Mouse (Mus musculus) urinary bladder, postnatal 25 days (tissue): ENCODE results near the gene Ttll2.
"Not testable (repeated sequence)": the region's sequence is repeated elsewhere in the genome, so short reads cannot be mapped to it uniquely, and the experiment has no call there.

Experiments
- DNase-seq: peaks from one replicate; pipeline ENCODE4 v3.0.0; 2022; ENCODE audit warnings: low spot score

The Ttll2 gene

DNA sequence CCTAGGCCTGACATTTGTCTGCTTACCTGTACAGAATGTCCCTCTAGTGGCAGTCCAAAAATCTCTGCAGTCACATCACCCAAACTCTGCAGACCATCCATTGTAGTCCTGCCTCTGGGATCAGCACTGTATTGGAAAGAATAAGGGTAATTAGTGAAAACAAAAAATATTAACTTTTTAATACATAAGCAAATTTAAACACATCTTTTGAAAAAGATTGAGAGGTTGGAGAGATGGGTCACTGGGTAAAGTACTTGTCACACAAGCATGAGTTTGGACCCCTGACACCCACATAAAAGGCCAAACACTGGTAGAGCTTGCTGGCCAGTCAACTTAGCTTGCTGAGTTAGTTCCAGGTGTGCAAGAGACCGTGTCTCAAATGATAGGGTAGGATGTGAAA, at the start of gene Ttll2:
TSS of gene Ttll2 (minus strand) at position 101 of the 400 bp plus-strand sequence.
- not testable (repeated sequence) for DNase-seq

DNA sequence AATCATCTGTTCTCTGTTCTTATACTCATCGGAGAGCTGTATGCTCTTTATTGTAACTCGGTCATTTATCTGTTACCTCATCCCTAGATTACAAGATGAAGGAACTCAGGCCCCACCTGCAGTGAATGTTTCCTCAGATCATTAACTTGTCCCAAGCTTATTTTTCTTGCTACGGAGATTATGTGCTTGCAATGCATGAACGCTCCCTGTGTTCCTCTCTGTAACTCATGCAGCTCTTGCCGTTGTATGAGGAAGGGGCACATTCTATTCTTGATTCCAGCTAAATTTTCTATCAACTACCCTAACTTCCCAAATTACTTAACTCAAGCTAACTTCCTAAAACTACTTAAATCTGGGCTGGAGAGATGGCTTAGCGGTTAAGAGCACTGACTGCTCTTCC, 47.3 kb upstream of the Ttll2 start:
- not testable (repeated sequence) for DNase-seq

DNA sequence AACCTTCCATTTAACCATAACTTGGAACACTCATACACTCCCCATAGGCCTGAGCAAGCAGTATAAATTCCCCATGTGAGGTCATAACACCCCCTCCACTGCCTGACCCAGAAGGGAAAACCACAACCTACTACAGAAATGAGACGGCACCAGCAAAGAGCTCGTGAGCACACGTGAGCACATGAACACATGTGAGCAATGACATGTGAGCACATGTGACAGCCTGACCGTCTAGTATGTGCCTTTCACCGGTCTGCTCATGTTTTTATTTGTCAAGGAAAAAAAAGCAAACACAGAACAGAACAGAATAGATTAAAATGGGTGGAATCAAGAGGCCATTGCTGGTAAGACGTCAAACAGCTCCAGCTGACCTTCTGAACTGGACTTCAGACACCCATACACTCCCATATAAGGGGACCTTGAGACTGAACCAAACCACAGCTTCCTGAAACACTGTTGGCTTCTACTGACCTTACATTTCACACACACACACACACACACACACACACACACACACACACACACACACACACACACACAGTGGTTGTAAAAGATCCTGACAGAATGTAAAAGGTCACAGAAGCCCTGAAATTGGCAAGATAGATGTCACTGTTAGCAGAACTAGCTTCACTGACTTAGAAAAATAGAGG, 45.8 kb upstream of the Ttll2 start:
- DNase-seq = not testable (repeated sequence)

DNA sequence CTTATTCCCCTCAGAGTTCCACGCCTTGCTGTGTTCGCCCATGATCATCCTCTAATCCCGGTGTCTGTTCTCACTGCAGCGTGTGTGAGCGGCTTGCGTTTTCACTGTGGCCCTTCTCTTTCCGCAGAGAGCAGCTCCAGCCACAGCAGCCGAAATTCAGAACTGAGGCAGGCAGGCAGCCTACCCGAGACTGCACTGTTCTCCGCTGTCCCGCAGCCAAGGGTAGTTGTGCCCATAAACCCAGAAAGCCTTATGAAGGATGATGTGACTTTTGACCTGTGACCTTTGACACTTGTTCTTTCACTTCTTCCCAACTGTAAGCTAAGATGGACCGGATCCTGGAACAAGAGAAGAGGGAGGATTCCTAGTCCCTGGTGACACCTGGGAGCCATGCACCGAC, 44.6 kb upstream of the Ttll2 start:
- not testable (repeated sequence) for DNase-seq

DNA sequence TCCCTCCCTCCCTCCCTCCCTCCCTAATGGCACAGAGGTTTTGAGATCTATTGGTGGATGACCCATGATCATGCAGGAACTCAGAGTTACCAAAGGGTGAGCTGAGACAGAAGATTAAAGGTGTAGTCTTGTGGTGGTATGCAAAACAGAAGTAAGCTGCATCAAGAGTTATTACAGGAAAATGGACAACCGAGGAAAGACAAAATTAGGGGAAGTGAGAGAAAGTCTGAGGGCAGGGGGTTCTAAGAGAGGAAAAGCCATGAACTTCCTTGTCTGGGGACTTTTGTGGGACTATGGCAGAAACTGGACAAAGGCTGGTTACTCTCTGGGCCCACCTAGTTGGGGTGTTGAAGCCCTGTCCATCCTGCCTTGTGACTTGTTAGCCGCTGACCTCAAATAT, 43.8 kb upstream of the Ttll2 start:
- not testable (repeated sequence) for DNase-seq

DNA sequence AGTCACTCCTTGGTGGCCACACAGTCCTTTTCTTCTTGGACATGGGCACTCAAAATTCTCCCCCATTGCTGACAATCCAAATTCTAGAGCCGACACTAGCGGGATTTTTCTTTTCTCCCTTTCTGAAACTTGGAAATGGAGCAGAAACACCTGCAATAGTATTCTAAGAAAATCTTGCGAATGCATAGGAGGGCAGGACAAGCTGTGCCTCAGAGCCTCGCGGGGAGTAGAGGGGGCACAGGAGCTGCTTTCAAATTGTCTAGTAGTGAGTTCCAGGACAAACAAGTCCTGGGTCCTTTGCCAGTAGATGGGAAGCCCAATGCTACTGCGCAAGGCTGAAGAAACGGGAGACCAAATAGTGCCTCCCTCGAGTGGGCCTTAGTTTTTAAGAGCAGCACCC, 43.2 kb upstream of the Ttll2 start:
- not testable (repeated sequence) for DNase-seq

DNA sequence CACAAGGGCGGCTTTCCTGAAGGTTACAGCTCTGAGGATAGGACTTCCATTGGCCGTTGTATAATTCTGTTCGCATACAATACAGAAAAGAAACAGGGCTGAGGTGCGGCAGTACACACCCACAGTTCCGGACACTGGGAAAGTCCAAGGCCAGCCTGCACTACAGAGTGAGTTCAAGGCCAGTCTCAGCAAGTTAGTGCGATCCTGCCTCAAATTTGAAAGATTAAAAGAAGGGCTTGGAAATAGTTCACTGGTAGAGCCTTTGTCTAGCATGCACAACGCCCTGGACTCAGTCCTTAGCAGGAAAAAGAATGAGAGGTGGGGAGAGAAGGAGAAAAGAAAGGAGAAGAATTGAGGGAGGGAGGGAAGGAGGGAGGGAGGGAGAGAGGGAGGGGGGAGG, 42.6 kb upstream of the Ttll2 start:
- not testable (repeated sequence) for DNase-seq

DNA sequence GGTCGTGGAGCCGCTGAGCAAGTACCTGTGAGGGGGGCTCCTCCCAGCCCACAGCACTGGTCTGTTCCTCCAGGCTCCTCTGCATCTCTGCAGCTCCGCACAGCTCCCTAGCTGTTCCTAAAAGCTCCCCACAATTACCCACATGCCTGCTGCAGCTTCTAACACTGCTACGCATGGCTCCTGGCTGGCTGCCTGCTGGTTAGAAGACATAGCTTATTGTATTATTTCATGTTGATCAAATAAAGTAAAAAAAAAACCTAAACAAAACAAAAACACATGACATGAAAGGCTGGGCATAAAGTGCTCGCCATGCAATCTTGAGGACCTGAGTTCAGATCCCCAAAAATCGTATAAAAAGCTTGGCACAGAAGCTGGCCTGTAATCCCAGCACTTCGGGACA, 37.4 kb upstream of the Ttll2 start:
- not testable (repeated sequence) for DNase-seq

DNA sequence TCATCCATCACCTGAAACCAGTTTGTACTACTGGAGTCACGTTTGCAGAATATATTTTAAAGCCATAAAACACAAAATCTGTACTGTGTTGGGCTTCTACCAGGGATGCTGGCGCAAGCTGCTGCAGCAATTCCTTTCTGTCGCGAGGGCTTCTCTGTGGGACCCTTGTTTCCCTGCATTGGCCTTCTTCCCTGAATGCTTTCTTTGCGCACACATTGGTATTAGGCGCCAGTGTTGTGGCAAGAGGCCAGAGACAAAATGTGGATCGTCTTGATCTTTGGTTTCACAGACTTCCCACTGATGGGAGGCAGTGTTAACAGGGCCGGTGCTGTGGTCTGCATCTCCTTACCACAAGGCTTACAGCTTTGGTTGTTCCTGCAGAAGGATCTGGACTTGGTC, 36.5 kb upstream of the Ttll2 start:
- not testable (repeated sequence) for DNase-seq

DNA sequence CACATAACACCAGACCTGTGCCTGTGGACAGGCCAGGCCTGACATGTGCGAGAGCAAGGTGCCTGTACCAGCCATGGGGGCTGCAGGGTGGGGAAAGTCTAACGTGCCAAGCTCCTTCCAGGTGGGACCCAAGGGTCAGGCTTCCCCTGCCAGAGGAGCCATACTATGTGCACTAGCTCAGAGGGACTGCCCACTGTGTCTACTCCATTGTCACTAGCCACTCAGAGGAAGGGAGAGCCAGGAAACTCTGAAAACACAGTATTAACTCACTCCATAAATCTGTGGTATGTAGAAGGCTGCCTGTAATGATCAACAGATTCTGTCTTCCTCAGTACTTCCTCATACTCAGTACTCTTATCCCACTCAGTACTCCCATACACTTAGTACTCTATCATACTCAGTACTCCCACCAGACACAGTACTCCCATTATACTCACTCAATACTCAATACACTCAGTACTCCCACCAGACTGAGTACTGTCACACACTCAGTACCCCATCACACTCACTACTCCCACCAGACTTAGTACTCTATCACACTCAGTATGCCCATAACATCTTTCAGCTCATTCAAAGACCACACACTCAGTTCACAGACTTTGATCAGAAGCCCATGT, 36.0 kb upstream of the Ttll2 start:
- not testable (repeated sequence) for DNase-seq

DNA sequence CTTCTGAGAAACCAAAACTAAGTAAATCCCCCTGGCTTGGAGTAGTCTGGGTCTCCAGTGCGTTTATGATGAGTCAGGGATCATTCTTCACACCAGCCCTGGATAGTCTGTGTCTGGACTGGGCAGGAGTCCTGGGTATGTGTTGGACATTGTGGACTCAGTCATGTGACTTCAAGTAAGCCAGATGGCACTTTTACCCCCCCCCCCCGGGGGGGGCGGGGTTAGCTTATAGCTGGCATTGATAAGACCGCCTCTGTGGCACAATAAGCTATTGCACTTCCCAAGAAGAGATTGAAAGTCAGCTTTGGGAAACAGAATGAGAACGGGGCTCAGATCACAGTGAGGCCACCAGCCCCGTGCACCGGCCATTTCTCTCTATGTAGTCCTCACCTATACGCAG, 33.5 kb upstream of the Ttll2 start:
- not testable (repeated sequence) for DNase-seq

DNA sequence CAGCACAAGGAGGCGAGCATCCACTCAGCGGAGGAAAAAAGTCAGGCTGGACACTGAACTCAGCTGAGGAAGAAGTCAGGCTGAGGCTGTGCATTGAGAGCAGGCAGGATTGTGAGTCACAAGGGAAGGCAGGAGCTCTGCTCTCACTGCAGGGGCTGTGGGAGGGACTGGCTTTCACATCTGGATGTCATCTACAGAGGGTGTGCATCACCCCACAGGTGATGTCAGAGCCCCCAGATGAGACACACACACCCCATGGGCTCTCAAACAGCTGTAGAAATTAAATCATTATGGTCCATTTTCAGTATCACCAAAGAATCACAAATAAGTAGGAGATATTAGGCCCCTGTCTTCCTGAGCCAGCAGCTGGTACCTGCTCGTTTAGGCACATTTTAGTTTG, 32.9 kb upstream of the Ttll2 start, which contains the start of gene Unc93a2:
TSS of gene Unc93a2 (minus strand) at position 101 of the 400 bp plus-strand sequence.
- DNase-seq = not testable (repeated sequence)

DNA sequence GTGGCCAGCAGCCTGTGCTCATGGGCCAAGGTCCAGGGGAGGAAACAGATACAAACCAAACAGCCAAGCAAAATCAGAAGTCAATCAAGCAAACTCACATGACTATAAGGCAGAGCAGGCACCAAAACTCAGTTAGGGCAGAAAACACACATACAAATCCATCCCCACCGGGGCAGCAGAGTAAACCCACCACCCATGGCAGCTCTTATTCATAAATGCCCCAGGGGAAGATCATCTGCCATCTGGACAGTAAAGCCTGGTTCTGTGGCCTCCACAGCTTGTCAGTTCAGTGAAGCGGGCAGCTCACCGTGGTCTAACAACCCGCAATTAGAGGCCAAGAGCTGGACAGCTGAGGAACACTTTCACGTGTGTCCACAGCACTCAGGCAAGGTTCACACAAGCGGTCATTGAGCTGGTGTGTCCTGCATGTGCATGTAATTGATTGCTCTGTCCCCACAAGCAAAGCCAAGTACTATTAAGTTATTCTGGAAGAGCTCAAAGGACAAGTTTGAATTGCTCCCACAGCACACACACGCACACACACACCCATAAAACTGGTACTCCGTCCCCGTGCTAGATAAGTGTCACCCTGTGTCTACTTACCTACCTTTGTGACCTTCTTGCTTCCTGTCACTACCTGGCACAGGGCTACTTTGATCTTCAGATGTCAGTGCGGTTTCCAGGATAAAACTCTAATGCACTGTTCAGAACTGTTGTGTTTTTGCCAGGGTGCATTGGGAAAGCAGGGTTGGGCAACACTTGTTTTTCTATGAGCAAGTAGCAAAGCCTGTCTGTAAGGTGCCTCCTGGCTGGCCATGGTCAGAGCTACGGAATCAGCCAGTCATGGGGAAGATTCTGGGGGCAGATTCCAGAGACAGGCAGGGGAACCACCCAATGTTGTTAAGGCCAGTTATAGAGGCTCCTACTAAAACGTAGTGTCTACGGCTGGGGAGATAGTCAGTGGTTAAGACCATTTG, 31.0 kb upstream of the Ttll2 start:
- not testable (repeated sequence) for DNase-seq

DNA sequence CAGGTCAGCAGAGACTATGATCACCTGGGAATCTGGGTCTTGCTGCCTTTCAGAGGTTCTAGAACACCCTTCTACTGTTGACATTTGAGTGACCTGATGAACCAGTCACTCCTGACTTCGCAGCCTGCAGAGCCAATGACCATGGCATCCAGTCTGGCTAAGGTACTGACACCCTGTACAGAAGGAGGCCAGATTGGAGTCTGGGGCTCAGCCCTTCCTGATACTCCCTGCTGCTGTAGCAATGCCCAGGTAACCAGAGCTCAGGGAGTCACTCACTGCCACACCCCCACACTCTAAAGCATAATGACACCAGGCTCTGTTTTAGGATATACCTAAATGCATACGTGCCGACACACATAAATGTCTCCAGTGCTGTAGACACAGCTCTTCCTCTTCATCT, 30.2 kb upstream of the Ttll2 start:
- not testable (repeated sequence) for DNase-seq

DNA sequence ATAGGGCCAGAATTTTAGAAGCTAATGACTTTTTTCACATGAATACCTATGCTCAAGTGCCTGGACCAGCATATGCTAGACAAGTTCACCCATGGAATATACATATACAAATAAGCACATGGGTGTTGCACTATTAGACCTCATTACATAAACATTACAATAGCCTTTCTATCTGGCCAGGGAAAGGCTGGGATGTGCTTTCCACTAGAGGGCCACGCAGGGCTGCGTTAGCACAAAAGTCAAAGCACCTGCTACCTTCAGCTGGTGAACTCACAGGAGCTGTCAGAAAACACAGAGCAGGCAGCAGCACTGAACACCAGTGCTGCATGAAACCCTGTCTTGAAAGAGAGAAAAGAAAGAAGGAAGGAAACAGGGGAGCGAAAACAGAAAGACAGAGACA, 25.4 kb upstream of the Ttll2 start:
- not testable (repeated sequence) for DNase-seq

DNA sequence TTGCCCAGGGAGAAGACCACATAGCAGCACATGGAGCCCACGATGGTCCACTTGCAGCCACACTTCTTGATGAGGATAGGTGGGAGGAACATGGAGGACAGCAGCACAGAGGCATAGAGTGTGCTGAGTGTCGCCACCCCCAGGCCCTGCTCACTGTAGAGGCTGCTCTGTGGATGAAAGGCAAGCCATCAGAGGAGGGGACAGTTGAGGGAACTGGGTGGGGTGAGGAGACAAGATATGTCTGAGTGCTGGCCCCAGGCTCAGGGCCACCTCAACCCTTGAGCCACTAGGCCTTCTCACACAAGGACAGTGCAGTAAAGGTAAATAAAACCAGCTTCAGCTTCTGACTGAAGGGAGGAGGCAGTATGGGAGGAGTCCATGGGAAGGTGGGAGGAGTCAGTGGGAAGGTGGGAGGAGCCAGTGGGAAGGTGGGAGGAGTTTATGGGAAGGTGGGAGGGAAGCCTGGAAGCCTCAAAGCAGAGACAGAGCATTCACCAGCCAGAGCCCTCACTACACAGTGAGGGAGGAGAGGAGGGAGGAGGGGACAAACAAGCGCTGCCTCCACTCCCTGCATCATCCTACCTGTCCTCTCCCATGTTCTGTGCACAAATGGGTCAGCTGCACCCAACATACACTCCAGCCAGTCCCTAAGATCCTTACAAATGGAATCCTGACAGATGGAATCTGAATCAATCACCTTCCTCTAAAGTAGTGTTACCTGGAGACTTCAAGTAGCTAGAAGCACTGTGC, 24.6 kb upstream of the Ttll2 start:
- DNase-seq = not testable (repeated sequence)

DNA sequence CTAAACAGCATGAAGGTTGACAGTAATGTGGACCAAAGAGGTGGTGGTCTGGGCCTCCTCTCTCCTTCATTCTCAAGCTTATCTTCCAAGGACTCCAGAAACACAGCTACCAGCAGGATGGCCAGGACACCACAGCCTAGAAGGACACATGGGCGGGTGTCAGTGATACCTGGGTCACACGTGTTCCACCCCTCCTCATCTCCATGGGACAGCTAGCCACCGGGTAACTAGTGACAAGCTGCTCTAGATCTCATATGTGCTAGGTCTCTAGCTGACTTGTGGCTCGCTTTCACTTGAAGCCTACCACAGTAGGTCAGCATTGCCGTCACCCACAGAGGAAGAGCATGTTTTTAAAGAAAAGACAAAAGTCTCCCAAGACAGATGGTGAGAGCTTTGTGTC, 19.4 kb upstream of the Ttll2 start, which contains the start of gene Gm49630:
TSS of gene Gm49630 (minus strand) at position 101 of the 400 bp plus-strand sequence.
- not testable (repeated sequence) for DNase-seq

DNA sequence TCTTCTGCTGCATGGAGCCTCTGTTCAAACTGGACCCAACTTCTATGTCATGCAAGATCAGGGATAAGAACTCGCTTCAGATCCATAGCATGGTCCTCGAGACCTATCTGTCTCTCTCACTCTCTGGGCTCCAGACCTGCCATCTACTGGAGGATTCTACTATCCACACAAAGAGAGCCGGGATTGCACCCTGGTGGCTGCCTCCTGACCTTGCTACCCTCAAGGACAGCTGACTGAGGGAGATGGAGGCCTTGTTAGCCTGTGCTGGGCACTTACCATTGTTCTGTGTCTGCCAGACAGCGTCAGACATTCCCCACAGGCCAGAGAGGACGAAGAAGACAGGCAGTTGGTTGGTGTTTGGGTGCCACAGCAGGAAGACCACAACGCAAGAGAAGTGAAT, 16.9 kb upstream of the Ttll2 start:
- not testable (repeated sequence) for DNase-seq

DNA sequence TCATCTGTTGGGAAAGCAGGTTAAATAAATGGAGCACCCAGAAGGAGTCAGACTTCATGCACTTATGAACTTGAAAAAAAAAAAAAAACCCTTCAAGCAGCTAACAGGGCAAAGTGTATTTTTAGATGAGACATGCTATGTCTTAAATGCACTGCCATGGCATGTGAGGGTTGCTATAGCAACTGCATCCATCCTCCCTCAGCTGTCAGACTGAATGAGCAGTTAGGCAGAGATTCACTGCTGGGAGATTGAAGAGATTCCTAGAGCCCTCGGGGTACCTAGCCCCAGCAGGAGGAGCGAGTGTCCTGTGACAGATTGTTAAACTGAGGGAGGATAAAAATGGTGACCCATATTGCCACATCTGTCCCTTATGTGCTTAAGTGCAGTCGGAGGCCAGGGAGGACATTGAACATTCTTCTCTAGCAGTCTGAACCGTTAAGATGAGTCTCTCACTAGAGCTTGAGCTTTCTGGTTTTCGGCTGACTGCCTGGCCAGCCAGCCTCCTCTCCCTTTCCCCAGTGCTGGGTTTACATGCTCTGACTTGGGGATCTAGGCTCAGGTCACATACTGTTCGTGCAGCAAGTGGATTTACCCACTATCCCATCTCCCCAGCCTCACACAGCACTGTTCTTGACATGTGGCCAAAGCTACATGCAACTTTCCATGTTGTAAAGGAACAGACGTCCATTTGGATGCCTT, 14.3 kb upstream of the Ttll2 start:
- not testable (repeated sequence) for DNase-seq

DNA sequence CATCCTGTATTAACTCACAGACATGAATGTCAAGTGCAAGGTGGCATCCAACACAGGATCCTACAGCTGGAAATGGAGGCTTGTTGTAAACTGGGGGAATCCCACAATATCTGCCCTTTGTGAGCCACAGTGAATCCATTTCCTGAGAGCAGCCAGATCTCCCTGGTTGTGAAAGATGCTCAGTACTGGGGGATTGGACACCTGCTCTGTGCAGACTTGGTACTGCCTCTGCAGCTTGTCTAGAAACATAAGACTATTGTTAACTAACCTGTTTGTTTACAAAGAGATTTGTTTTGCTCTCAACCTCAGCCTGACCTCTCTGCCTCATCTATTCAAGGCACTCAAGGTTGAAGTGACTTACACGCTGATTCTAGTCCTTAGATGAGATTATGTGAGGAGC, 13.8 kb upstream of the Ttll2 start:
- DNase-seq = not testable (repeated sequence)

DNA sequence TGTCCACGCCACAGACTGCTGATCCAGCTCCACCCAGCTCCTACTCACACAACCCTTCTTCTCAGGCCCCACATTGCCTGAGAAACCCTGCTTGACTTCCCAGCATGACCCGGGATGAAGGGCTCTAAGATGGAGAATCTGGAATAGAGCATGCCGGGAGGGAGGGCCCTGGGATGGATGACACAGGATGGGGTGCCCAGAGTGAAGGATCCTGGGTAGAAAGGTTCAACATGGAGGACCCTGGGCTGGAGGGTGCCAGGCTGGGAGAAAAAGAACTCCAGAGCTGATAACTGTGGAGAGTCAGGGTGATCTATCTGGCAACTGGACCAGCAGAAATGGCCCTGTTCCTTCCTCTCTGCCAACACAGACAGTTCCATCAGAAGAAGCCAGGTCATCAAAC, 13.1 kb upstream of the Ttll2 start:
- not testable (repeated sequence) for DNase-seq
